Mouse (Mus musculus) CH12.LX (cell line): ENCODE data around the gene Epsti1. TPM values are rescaled to one million over a fixed set of nuclear protein-coding genes. Genes with fewer than 3 reads are reported as not detected.
A peak's percentile ranks its signal among the peaks of the same experiment; 100 is the strongest.

Experiments
- DNase-seq: peaks from one replicate; pipeline ENCODE4 v3.0.0-alpha.2; 2013; ENCODE audit errors: extremely low read depth
- H3K27ac ChIP-seq: 2 replicates; pipeline ENCODE4 v1.5.1; 2012; ENCODE audit warnings: low read depth, mild to moderate bottlenecking, control low read depth, moderate library complexity; ENCODE audit not compliant: insufficient read depth
- H3K27me3 ChIP-seq: replicated peaks from 2 replicates; pipeline ENCODE3; 2012; ENCODE audit warnings: inconsistent platforms
- H3K36me3 ChIP-seq, 2 experiments: replicated peaks in 1 of 2; 2 replicates each; pipeline versions ENCODE3 to v1.6.1; 2012; ENCODE audit warnings: inconsistent platforms in 1 of 2, low read length in 1 of 2, mild to moderate bottlenecking in 1 of 2, mixed read lengths in 1 of 2, moderate library complexity in 1 of 2; ENCODE audit not compliant: control insufficient read depth in 1 of 2, insufficient read depth in 1 of 2
- H3K4me1 ChIP-seq, 2 experiments: 2 replicates each; pipeline ENCODE4 v1.6.1; 2012; ENCODE audit warnings: inconsistent platforms in 1 of 2, moderate library complexity in 1 of 2; ENCODE audit not compliant: insufficient read depth in 2 of 2, control insufficient read depth in 1 of 2
- H3K4me2 ChIP-seq: 2 replicates; pipeline ENCODE4 v1.6.1; 2012; ENCODE audit warnings: low read depth, mild to moderate bottlenecking, control low read depth; ENCODE audit not compliant: poor library complexity, insufficient read depth, severe bottlenecking
- H3K4me3 ChIP-seq, 3 experiments: fragments of 150-350 bp in 1 of 3; sonication (generic) in 1 of 3; replicated peaks in 1 of 3; 2 replicates each; pipeline versions ENCODE3 to v1.5.1; 2011 to 2012; ENCODE audit warnings: low read depth in 2 of 3, low read length in 2 of 3, mild to moderate bottlenecking in 2 of 3, moderate library complexity in 2 of 3, control low read depth in 1 of 3, improper control_type of control experiment in 1 of 3, inconsistent platforms in 1 of 3, mixed read lengths in 1 of 3; ENCODE audit not compliant: poor library complexity in 1 of 3
- H3K79me2 ChIP-seq: replicated peaks from 2 replicates; pipeline ENCODE4 v1.6.1; 2012; ENCODE audit warnings: mild to moderate bottlenecking, moderate library complexity; ENCODE audit not compliant: control insufficient read depth, poor library complexity, insufficient read depth, severe bottlenecking; ENCODE audit errors: extremely low read depth
- H3K9ac ChIP-seq: 2 replicates; pipeline ENCODE4 v1.6.1; 2012; ENCODE audit warnings: low read depth, mild to moderate bottlenecking, control low read depth, moderate library complexity; ENCODE audit not compliant: insufficient read depth
- H3K9me3 ChIP-seq: replicated peaks from 2 replicates; pipeline ENCODE3; 2012; ENCODE audit warnings: low read length, inconsistent platforms, mixed read lengths
- CHD2 ChIP-seq: IDR thresholded peaks from 2 replicates; pipeline ENCODE4 v1.6.1; 2011; ENCODE audit warnings: low read length, improper control_type of control experiment
- E2F4 ChIP-seq: IDR thresholded peaks from 2 replicates; pipeline ENCODE4 v1.6.1; 2011; ENCODE audit warnings: low read depth, low read length, improper control_type of control experiment; ENCODE audit not compliant: insufficient replicate concordance
- ELF1 ChIP-seq: IDR thresholded peaks from 2 replicates; pipeline ENCODE4 v1.6.1; 2014; ENCODE audit warnings: low read depth, mild to moderate bottlenecking, inconsistent platforms, low read length, improper control_type of control experiment
- EP300 ChIP-seq: IDR thresholded peaks from 2 replicates; pipeline ENCODE4 v1.6.1; 2011; ENCODE audit warnings: low read length, improper control_type of control experiment
- ETS1 ChIP-seq: conservative IDR thresholded peaks from 2 replicates; pipeline ENCODE4 v1.6.1; 2012; ENCODE audit warnings: low read depth, mild to moderate bottlenecking, inconsistent platforms, low read length, improper control_type of control experiment, moderate library complexity
- HCFC1 ChIP-seq: IDR thresholded peaks from 2 replicates; pipeline ENCODE4 v1.6.1; 2012; ENCODE audit warnings: low read depth, mild to moderate bottlenecking, inconsistent platforms, low read length, improper control_type of control experiment
- IRF4 ChIP-seq: IDR thresholded peaks from 2 replicates; pipeline ENCODE4 v1.6.1; 2014; ENCODE audit warnings: low read depth, mild to moderate bottlenecking, inconsistent platforms, low read length, improper control_type of control experiment
- JUND ChIP-seq: conservative IDR thresholded peaks from 2 replicates; pipeline ENCODE4 v1.6.1; 2011; ENCODE audit warnings: low read depth, low read length, improper control_type of control experiment
- KAT2A ChIP-seq: IDR thresholded peaks from 2 replicates; pipeline ENCODE4 v1.6.1; 2012; ENCODE audit warnings: low read length, improper control_type of control experiment, inconsistent platforms; ENCODE audit not compliant: insufficient replicate concordance
- MAX ChIP-seq: IDR thresholded peaks from 2 replicates; pipeline ENCODE4 v1.6.1; 2011; ENCODE audit warnings: low read length, improper control_type of control experiment
- MEF2A ChIP-seq: IDR thresholded peaks from 2 replicates; pipeline ENCODE4 v1.6.1; 2014; ENCODE audit warnings: low read depth, mild to moderate bottlenecking, inconsistent platforms, low read length, improper control_type of control experiment, borderline replicate concordance
- MXI1 ChIP-seq: IDR thresholded peaks from 2 replicates; pipeline ENCODE4 v1.6.1; 2011; ENCODE audit warnings: mild to moderate bottlenecking, low read depth, low read length, improper control_type of control experiment
- NELFE ChIP-seq: IDR thresholded peaks from 2 replicates; pipeline ENCODE4 v1.6.1; 2011; ENCODE audit warnings: low read depth, low read length, improper control_type of control experiment
- POLR2A ChIP-seq: IDR thresholded peaks from 2 replicates; pipeline ENCODE4 v1.6.1; 2011; ENCODE audit warnings: low read depth, mild to moderate bottlenecking, improper control_type of control experiment, low read length
- POLR2AphosphoS2 ChIP-seq: IDR thresholded peaks from 2 replicates; pipeline ENCODE4 v1.6.1; 2011; ENCODE audit warnings: low read depth, low read length, improper control_type of control experiment
- RCOR1 ChIP-seq: conservative IDR thresholded peaks from 2 replicates; pipeline ENCODE4 v1.6.1; 2012; ENCODE audit warnings: low read depth, mild to moderate bottlenecking, inconsistent platforms, low read length, improper control_type of control experiment
- SIN3A ChIP-seq: IDR thresholded peaks from 2 replicates; pipeline ENCODE4 v1.6.1; 2012; ENCODE audit warnings: low read length, improper control_type of control experiment, inconsistent platforms
- TBP ChIP-seq: conservative IDR thresholded peaks from 2 replicates; pipeline ENCODE4 v1.6.1; 2011; ENCODE audit warnings: low read depth, low read length, improper control_type of control experiment
- ZNF384 ChIP-seq: IDR thresholded peaks from 2 replicates; pipeline ENCODE4 v1.6.1; 2012; ENCODE audit warnings: low read depth, low read length, improper control_type of control experiment, inconsistent platforms
- dilution Hi-C: fragments of 300-500 bp; cut with MboI; formaldehyde crosslinking; loops from 2 replicates; pipeline ENCODE4 v1.14.3; 2020; ENCODE audit warnings: low sequenced_read_pairs; ENCODE audit not compliant: extremely low pct_unique_long_range_greater_than_20kb, extremely low pct_ligation_motif_present
- in situ Hi-C: fragments of 300-500 bp; cut with MboI; formaldehyde crosslinking; loops from 3 replicates; pipeline ENCODE4 v1.14.3; 2019; ENCODE audit warnings: low sequenced_read_pairs, low pct_ligation_motif_present, low pct_unique_long_range_greater_than_20kb, mixed read lengths
- polyA plus RNA-seq: library from polyadenylated mRNA; unstranded; fragments of >175 nt; gene quantifications from 2 replicates; pipeline ENCODE4 v1.2.1, GENCODE M21; 2012; ENCODE audit warnings: low read depth; ENCODE audit not compliant: insufficient read length
- total RNA-seq, 2 experiments: library from RNA; depleted of rRNA; stranded (reverse); fragments of 300-350 nt in 1 of 2; fragments of >200 nt in 1 of 2; gene quantifications; 2 replicates each; pipeline ENCODE4 v1.2.3; 2012 to 2014

Gene Epsti1
- total and polyA plus RNA-seq, 3 experiments = 0.59 to 2.2 (median 2.2) TPM

DNA sequence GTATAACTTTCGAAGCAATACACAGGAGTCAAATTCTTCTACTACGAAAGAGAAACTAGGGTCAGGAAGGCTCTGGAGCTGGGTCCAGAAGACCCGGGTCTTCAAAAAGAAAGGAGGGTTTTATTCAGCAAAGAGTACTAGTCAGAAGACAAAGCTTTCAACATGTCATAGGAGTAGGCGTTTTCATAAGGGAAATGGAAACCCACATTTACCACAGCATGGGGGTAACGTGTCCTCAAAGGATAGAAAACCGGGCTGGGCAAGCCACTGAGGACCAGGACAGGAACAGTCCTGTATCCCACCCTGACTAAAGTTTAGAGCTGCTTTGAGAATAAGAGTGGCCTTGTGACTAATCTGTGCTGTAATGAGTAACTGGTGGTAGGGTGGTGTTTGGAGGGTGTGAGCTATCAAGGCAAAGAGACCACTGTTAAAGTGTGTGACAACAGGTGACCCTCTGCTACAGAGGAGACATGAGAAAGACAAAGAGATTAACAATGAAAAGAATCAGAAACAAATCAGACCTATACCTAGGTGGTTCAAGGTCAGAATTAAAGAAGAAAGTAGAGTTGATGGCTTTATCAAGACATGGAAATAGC is 32.6 kb upstream of the Epsti1 start:
- DNase-seq = peak; percentile 44
- Histone ChIP-seq H3K27me3 (no peaks in the 10 kb centered on the region), H3K4me1 (peaks cover 3 to 41% of the 10 kb centered on the region in 2 experiments), H3K9ac (no peak overlapping the region), H3K4me2 (no peak overlapping the region), H3K36me3 (peaks cover 3 to 8% of the 10 kb centered on the region in 2 experiments), H3K9me3 (no peaks in the 10 kb centered on the region), H3K4me3 (no peak overlapping the region), H3K27ac (no peak overlapping the region), H3K79me2 (no peaks in the 10 kb centered on the region)
- in situ Hi-C loops = no loop called here
- no peak for TF ChIP-seq RCOR1
- TF ChIP-seq EP300 = 0 out of 2 replicates have a peak, but pooled peaks have one; percentile 6
- dilution Hi-C loops = no loop called here

DNA sequence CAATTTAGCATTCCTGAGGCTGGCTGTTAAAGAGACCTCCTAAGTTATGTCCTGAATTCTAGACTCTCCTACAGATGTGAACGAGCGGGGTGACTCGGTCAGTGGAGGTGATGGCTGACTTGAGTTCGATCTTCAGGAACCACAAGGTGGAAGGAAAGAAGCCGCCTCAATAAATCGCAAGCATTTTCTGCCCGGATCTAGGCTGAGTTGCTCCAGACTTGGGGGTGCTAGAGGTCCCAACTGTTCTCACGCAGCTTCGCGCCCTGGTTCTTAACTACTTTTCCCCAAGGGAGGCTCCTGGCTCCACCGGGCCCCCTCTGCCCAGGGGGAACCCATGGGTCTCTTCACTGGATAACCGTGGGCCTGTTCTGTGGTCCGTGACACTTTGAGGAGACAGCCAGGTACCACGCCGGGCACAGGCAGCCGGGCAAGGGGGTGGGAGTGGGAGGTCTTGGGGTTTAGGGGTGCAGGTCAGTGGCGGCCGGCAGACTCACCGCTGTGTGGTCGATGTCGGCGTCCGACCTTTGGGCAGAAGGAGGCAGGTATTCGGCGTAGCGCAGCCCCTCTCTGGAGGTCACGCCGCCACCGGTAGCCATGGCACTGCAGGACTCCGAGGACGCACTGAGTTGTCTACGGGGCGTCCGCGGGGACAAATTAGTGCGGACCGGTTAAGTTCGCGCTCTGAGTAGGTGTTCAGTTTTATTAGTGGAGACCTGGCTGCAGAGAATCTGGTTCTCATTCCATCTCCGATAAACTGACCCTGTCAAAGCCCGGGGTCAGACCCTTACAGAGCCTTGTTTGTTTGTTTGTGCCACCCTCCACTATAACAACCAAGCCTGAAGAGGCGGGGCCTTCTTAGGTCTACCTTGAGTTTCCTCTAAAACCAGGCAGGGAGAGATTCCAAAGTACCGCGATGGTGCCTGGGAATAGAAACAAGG is 29.5 kb upstream of the Epsti1 start, which contains the start of gene Dnajc15:
Gene Dnajc15, minus strand, starts transcription at position 822 of the 938 bp plus-strand sequence.
- Histone ChIP-seq H3K36me3 (peaks cover 3 to 4% of the 10 kb centered on the region in 2 experiments), H3K4me3 (peak within 1 kb of the TSS; percentile 67 to 87 (median 86)), H3K27ac (no peak within 1 kb of the TSS), H3K9me3 (no peaks in the 10 kb centered on the region), H3K4me2 (peak within 1 kb of the TSS; percentile 91), H3K9ac (peak within 1 kb of the TSS; percentile 75), H3K4me1 (peaks cover 6 to 48% of the 10 kb centered on the region in 2 experiments), H3K79me2 (no peaks in the 10 kb centered on the region), H3K27me3 (no peaks in the 10 kb centered on the region)
- DNase-seq = peak; percentile 83
- dilution Hi-C loops = no loop called here
- TF ChIP-seq MXI1 (peak; percentile 92), SIN3A (peak; percentile 80; the same call in 1 of the 2 replicates), IRF4 (peak; percentile 28; the same call in 1 of the 2 replicates), POLR2AphosphoS2 (no peak), E2F4 (no peak), MAX (peak; percentile 19; the same call in 1 of the 2 replicates), TBP (no peak), ETS1 (no peak), KAT2A (no peak), ELF1 (peak; percentile 54; the same call in 1 of the 2 replicates), NELFE (0 out of 2 replicates have a peak, but pooled peaks have one; percentile 31), ZNF384 (no peak), JUND (no peak), POLR2A (peak; percentile 54; the same call in 1 of the 2 replicates), MEF2A (peak; percentile 21; the same call in 1 of the 2 replicates), HCFC1 (peak; percentile 78), CHD2 (0 out of 2 replicates have a peak, but pooled peaks have one; percentile 26)
- in situ Hi-C loops = no loop called here
